ENCODE assay signal across 9 mouse cellular contexts in genomic region chr19:6465090-6465489, GRCm38 (mm10). TPM values are rescaled to one million over a fixed set of nuclear protein-coding genes. Genes with fewer than 3 reads are reported as not detected.
A peak's percentile ranks its signal among the peaks of the same experiment; 100 is the strongest.
DNase-seq lines count a peak whose midpoint lies in the region; ATAC-seq and TF ChIP-seq lines count a peak whose summit lies in the region.
"Had no signal": no experiment of that assay in that cellular context is flagged by ENCODE, and none has a peak within 500 bp of the region (broad histone marks: within the 10 kb centered on the region; RNA-seq: fewer than 3 reads in every experiment).

No protein-coding gene starts in this region.

- ATAC-seq in hindbrain, embryonic 14.5 days (ENCODE audit: low FRiP score): peak; percentile 56; the same call in 1 of the 2 replicates
- peak; percentile 18; the same call in 1 of the 2 replicates for ATAC-seq in neural tube, embryonic 15.5 days (ENCODE audit: low FRiP score)

- no peaks in the 10 kb centered on the region for H3K36me3 ChIP-seq in kidney, adult 2 months (ENCODE audit: control insufficient read depth, insufficient read depth, low read length)
- H3K36me3 ChIP-seq in hindbrain, embryonic 14.5 days (replicated peaks; ENCODE audit: control insufficient read depth, insufficient read depth): 0 out of 2 replicates have a peak, but pooled peaks cover 3% of the 10 kb centered on the region
- 0 out of 2 replicates have a peak, but pooled peaks cover 4% of the 10 kb centered on the region for H3K36me3 ChIP-seq in neural tube, embryonic 15.5 days
- H3K36me3 ChIP-seq: limb, embryonic 13.5 days had no signal

- no peak overlapping the region for H3K9ac ChIP-seq in hindbrain, embryonic 14.5 days
- H3K9ac ChIP-seq in neural tube, embryonic 15.5 days (replicated peaks): no peak overlapping the region
- H3K9ac ChIP-seq: limb, embryonic 13.5 days had no signal

- no peak overlapping the region for H3K27ac ChIP-seq in kidney, adult 2 months (ENCODE audit: insufficient read depth, low read depth, low read length)
- H3K27ac ChIP-seq in hindbrain, embryonic 14.5 days: peak overlapping the region; percentile 63
- H3K27ac ChIP-seq in neural tube, embryonic 15.5 days (replicated peaks): peak overlapping the region; percentile 54; the same call in 1 of the 2 replicates
- H3K27ac ChIP-seq: limb, embryonic 13.5 days had no signal

- H3K4me2 ChIP-seq in hindbrain, embryonic 14.5 days (replicated peaks): no peak overlapping the region
- H3K4me2 ChIP-seq in neural tube, embryonic 15.5 days: no peak overlapping the region
- H3K4me2 ChIP-seq: limb, embryonic 13.5 days had no signal

- peak; percentile 33 for DNase-seq in kidney, adult 2 months
- DNase-seq in kidney, postnatal 10 days: no peak
- peak; percentile 39 for DNase-seq in embryo, embryonic 10.5 days (ENCODE audit: low spot score)
- no peak for DNase-seq in hindbrain, embryonic 14.5 days (ENCODE audit: low spot score)
- no peak for DNase-seq in adrenal gland, adult (ENCODE audit: inconsistent age in 2 of 2, low spot score in 1 of 2)
- no peak for DNase-seq in testis, postnatal 10 days (ENCODE audit: low spot score)
- DNase-seq in ovary, postnatal 10 days (ENCODE audit: low spot score): no peak

- TF ChIP-seq CTCF in kidney, adult 2 months (conservative IDR thresholded peaks at IDR 0.05; ENCODE audit: insufficient read depth, insufficient read length, low read depth, low read length): no peak

- no peaks in the 10 kb centered on the region for H3K4me1 ChIP-seq in kidney, adult 2 months (ENCODE audit: control insufficient read depth, insufficient read depth, low read length)
- peaks cover 24% of the 10 kb centered on the region for H3K4me1 ChIP-seq in hindbrain, embryonic 14.5 days (replicated peaks; ENCODE audit: control insufficient read depth, insufficient read depth, low read length)
- peaks cover 14% of the 10 kb centered on the region for H3K4me1 ChIP-seq in neural tube, embryonic 15.5 days
- H3K4me1 ChIP-seq: limb, embryonic 13.5 days had no signal

- no peaks in the 10 kb centered on the region for H3K9me3 ChIP-seq in hindbrain, embryonic 14.5 days (ENCODE audit: control insufficient read depth, low read length)
- no peaks in the 10 kb centered on the region for H3K9me3 ChIP-seq in neural tube, embryonic 15.5 days (replicated peaks)
- H3K9me3 ChIP-seq: limb, embryonic 13.5 days had no signal

- no peak overlapping the region for H3K4me3 ChIP-seq in kidney, adult 2 months (ENCODE audit: insufficient read depth, low read depth, low read length)
- H3K4me3 ChIP-seq in hindbrain, embryonic 14.5 days (replicated peaks; ENCODE audit: low read length): no peak overlapping the region
- no peak overlapping the region for H3K4me3 ChIP-seq in neural tube, embryonic 15.5 days (replicated peaks)
- H3K4me3 ChIP-seq: limb, embryonic 13.5 days had no signal

- H3K27me3 ChIP-seq in kidney, adult 2 months (replicated peaks; ENCODE audit: control insufficient read depth, insufficient read depth, low read length): no peaks in the 10 kb centered on the region
- no peaks in the 10 kb centered on the region for H3K27me3 ChIP-seq in hindbrain, embryonic 14.5 days (ENCODE audit: control insufficient read depth, insufficient read depth, low read length)
- no peaks in the 10 kb centered on the region for H3K27me3 ChIP-seq in neural tube, embryonic 15.5 days (replicated peaks)

- TF ChIP-seq POLR2A in kidney, adult 2 months (IDR thresholded peaks at IDR 0.05; ENCODE audit: low read depth, low read length): no peak

- WGBS in kidney, adult 2 months: 29% methylated on average over 5 of the region's 5 CpGs
- 19% methylated on average over 5 of the region's 5 CpGs for WGBS in hindbrain, embryonic 14.5 days
- WGBS in neural tube, embryonic 15.5 days: 27% methylated on average over 5 of the region's 5 CpGs

RNA-seq across cellular contexts. Expression of gene Nrxn2, which starts 46.6 kb away (rescaled TPM):
- 5.9 and 6.4 TPM in 2 replicates for polyA plus RNA-seq in kidney, adult 2 months (2012; rRNA removed)
- polyA plus RNA-seq in hindbrain, embryonic 14.5 days (2014; fragmentation: Nextera tagmentation; extraction: Ambion mirVana): 60.6 and 66.4 TPM in 2 replicates
- 31.3 and 45.7 TPM in 2 replicates for polyA plus RNA-seq in neural tube, embryonic 15.5 days (2015; fragmentation: Nextera tagmentation; extraction: Ambion mirVana)

Comparison
In these comparisons a context has a peak if more than half of its experiments do, and no peak if none do; other contexts are left out.
1. DNase-seq: peak in kidney, adult 2 months (single experiment) and embryo, embryonic 10.5 days (single experiment); none in kidney, postnatal 10 days (single experiment), hindbrain, embryonic 14.5 days (single experiment), adrenal gland, adult (0 of 2), testis, postnatal 10 days (single experiment) and ovary, postnatal 10 days (single experiment).